Mouse (Mus musculus): Measurements from ENCODE around the gene Hoxc12.

Gene Hoxc12

GRCm38 (mm10) chr15:102936279-102936972 lies at the start of gene Hoxc12:
Gene Hoxc12, plus strand, starts transcription at chr15:102936757.
- no peak for DNase-seq

GRCm38 (mm10) chr15:102895115-102895514 lies 41.4 kb upstream of the Hoxc12 start:
- no peak for DNase-seq

- DNase-seq = no peak
Measured at GRCm38 (mm10) chr15:102904946-102905345, 31.6 kb upstream of the Hoxc12 start.

- DNase-seq = no peak
Measured at GRCm38 (mm10) chr15:102909536-102909935, 27.0 kb upstream of the Hoxc12 start.

- no peak for DNase-seq
Measured at GRCm38 (mm10) chr15:102910038-102910437, 26.5 kb upstream of the Hoxc12 start.

- no peak for DNase-seq
Measured at GRCm38 (mm10) chr15:102910496-102911095, 26.0 kb upstream of the Hoxc12 start.

- no peak for DNase-seq
Measured at GRCm38 (mm10) chr15:102913038-102913585, 23.4 kb upstream of the Hoxc12 start.

GRCm38 (mm10) chr15:102917972-102918572 lies 18.5 kb upstream of the Hoxc12 start:
- no peak for DNase-seq

- no peak for DNase-seq
Measured at GRCm38 (mm10) chr15:102918611-102919265, 17.8 kb upstream of the Hoxc12 start.

- no peak for DNase-seq
Measured at GRCm38 (mm10) chr15:102919336-102920180, 17.0 kb upstream of the Hoxc12 start.

- DNase-seq = peak; percentile 56 to 70
Measured at GRCm38 (mm10) chr15:102920619-102921018, 15.9 kb upstream of the Hoxc12 start.

- DNase-seq = no peak
Measured at GRCm38 (mm10) chr15:102921053-102922011, 15.2 kb upstream of the Hoxc12 start, which contains the start of gene Hoxc13. Gene Hoxc13, plus strand, starts transcription at chr15:102921103.

GRCm38 (mm10) chr15:102922012-102922362 lies 14.6 kb upstream of the Hoxc12 start:
- DNase-seq = peak; percentile 28 to 39

GRCm38 (mm10) chr15:102922636-102923500 lies 13.7 kb upstream of the Hoxc12 start:
- DNase-seq = no peak

- DNase-seq = no peak
Measured at GRCm38 (mm10) chr15:102927032-102927645, 9.4 kb upstream of the Hoxc12 start.

GRCm38 (mm10) chr15:102931706-102932358 lies 4.7 kb upstream of the Hoxc12 start:
- DNase-seq = no peak

- no peak for DNase-seq
Measured at GRCm38 (mm10) chr15:102934438-102934837, 2.1 kb upstream of the Hoxc12 start.

- no peak for DNase-seq
Measured at GRCm38 (mm10) chr15:102934897-102935296, 1.7 kb upstream of the Hoxc12 start.
